Mouse (Mus musculus): ENCODE data around the gene Ppp1r21. TPM values are rescaled to one million over a fixed set of nuclear protein-coding genes. Genes with fewer than 3 reads are reported as not detected.

Gene Ppp1r21
- total RNA-seq, 2 experiments from 2014 or later: 10.1 to 10.8 TPM

GRCm38 (mm10) chr17:88614234-88614633, 84.3 kb downstream of the Ppp1r21 start:
- peak in 1 of 2 experiments; percentile 66 for DNase-seq

DNA sequence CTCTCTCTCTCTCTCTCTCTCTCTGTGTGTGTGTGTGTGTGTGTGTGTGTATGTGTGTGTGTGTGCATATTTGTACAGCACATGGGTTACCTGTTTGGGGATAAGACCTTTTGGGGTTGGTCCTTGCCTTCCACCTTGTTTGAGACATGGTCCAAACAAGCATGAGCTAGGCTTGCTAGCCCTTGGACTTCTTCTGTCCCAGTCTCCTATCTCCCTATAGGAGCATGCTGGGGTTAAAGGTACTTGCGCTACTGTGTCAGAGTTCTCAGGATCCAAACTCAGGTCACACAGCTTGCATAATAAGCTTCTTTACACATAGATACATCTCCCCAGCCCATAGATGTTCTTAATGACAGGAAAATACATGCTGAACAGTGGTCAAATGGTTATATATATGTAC, 84.8 kb downstream of the Ppp1r21 start:
- no peak for DNase-seq

GRCm38 (mm10) chr17:88615492-88616155, 85.7 kb downstream of the Ppp1r21 start:
- DNase-seq: no peak

DNA sequence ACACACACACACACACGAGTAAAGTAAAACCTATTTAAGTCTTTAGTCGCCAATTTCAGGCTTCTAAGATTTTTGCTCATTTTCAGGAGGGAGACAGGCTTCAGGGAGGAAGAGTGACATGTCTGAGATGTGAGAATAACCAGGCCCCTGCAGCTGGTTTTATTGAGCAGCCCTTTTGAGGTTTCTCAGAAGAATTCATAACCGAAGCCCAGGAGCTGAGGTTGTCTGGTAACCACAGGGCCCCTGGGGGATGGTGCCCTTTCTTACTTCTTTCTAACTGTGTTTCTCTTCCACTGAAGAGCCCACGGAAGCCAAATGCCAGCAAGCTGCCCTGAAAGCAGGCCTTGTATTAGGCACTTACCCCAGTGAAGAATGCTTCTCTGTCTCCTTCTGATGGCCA, 91.0 kb downstream of the Ppp1r21 start:
- no peak for DNase-seq

DNA sequence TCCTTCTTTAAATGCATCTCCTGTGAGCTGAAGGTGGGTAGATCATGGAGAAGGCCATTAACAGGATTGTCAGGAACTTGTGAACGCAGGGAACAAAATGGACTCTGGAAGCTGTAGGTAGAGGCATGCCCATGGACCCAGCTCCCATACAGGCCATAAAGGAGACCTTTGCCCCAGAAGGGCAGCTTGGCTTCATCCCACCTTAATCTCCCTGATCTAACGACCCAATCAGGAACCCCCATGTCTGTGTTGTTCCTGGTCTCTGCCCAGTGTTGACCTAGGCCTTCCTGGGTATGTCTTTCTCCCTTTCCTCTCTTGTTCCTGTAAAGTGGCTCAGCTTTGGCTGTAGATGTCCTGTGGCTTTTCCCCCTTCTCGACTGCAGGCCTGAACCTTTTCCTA, 91.5 kb downstream of the Ppp1r21 start:
- no peak for DNase-seq

DNA sequence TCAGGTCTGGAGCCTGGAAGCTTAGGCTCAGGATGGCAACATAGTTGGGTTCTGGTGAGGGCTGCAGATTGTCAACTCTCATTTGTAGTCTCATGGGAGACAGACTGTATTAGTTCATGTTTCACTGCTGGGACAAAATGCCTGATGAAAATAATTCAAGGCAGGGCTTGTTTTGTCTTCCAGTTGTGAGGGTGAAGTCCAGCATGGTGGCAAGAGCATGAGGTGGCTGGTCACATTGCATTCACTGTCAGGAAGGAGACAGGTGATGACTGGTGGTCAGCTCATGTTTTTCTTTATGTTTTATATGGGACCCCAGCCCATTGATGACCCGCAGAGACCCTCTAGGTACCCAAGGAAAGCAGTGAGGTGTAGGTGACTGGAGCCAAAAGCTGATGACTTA, 92.8 kb downstream of the Ppp1r21 start:
- no peak for DNase-seq

DNA sequence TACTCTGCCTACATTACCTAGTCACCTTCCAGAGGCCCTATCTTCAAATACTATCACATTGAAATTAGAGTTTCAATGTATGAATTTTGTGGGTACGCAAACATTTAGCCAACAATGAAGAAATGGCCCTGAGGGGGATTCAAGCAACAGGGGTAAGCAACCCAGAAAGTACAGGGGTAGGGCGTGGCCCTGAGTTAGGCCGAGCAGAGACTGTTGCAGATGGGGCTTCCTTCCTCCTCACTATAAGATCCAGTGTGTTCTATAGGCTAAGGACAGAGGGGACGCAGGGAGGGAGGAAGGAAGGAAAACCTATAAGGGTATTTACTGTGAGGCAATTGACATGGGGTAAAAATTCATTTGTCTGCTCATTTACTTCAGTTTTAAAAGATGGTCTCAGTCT, 94.5 kb downstream of the Ppp1r21 start:
- no peak for DNase-seq

GRCm38 (mm10) chr17:88625350-88625749, 95.4 kb downstream of the Ppp1r21 start:
- no peak for DNase-seq

- peak; percentile 31 to 36 for DNase-seq
These were observed 96.0 kb downstream of the Ppp1r21 start for GRCm38 (mm10) chr17:88625931-88626330.

GRCm38 (mm10) chr17:88626347-88626811, 96.5 kb downstream of the Ppp1r21 start:
- DNase-seq: peak; percentile 21 to 40

GRCm38 (mm10) chr17:88627150-88627549, 97.2 kb downstream of the Ppp1r21 start:
- peak; percentile 52 to 74 for DNase-seq

DNA sequence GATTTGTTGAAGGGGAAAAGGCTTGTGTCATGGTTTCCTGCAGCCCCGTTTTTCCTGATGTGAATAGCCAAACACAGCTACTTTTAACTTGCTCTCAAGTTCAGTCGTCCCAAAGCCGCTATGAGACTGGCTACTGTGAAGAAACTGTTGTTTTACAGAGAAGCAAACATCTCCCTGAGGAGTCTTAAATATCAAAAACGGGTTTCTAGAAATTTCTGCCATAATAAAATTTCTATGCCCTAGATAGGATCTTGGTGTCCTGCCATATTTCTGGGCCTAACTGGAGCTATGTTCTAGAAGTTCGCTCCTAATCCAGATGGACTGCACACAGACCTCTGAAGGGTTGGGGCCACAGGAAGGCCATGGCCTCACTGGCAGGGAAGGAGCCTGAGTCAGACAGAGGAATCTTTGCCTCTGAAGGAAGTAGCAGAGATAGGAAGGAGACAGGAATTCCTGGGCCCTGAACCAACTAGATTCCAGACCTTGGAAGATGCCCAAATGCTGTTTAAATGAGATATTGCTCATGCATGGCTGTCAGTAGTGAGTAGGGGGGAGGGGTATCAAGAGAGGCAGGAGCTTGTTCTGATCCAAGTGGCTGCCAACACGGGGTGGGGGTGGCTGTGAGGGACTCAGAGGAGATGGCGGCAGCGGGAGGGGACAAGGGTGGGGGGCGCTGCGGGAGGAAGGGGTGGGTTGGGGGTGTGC, 98.9 kb downstream of the Ppp1r21 start:
- peak; percentile 85 to 94 for DNase-seq

DNA sequence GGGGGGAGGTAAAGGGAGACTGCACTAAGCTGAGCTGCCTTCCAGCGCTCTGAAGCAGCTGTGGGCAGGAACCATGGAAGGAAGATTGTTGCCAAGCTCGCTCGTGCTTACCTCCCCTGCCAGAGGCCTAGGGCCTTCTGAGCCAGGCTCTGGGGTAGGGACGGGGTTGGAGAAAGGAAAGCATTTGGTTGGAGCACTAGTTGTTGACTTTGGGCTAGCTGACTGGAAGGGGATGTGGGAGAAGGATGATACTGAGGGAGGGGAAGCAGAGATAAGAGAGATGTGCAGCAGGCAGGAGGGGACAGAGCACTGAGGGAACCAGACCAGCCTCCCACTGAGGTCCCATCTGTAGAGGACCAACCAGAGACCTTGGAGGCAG, 99.5 kb downstream of the Ppp1r21 start:
- DNase-seq: peak; percentile 77 to 82

DNA sequence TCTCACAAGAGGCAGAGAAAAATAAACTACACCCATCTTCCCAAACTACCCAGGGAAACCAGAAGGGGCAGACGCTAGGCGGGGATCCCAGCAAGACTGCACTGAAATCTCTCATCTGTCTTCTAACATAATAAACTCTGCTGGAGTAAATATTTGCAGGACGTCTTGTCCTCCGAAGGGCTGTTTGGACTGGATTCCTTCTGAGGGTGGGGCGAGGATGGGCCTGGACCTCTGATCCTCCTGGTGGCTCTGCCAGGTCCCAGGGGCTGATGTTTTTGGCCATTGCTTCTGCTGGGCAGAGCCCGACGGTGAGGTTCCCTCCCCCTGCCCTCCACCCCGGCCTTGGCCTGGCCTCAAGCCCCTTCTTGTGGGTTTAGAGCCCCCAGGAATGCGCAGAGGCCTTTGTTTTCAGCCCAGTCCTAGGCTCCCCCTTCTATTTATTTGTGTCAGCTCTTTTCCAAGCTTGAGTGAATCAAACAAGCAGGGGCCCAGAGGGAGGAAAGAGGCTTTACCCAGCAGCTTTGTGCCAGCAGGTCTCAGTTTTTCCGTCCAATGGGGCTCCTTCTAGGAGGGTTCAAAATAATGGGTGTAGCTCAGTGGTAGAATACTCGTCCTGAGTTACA, 100.1 kb downstream of the Ppp1r21 start:
- peak; percentile 79 to 83 for DNase-seq

DNA sequence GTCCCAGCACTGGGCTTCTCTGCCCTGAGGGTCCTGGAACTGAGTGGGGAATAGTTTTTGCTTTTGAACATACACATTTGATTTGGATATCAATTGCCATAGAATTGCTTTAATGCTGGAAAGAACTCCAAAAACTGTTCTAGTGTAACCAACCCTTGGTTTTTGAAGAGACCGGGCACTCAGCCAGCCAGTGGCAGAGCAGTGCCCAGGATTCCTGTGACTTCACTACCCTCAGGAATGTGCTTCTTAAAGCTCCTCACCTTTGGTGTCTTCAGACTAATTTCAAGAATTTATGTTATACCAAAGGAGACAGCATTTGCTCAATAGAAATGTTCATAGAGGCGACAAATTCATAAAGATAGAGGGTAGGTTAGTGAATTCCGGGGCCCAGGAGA, 100.6 kb downstream of the Ppp1r21 start:
- DNase-seq: no peak

GRCm38 (mm10) chr17:88632631-88633030, 102.7 kb downstream of the Ppp1r21 start:
- no peak for DNase-seq

DNA sequence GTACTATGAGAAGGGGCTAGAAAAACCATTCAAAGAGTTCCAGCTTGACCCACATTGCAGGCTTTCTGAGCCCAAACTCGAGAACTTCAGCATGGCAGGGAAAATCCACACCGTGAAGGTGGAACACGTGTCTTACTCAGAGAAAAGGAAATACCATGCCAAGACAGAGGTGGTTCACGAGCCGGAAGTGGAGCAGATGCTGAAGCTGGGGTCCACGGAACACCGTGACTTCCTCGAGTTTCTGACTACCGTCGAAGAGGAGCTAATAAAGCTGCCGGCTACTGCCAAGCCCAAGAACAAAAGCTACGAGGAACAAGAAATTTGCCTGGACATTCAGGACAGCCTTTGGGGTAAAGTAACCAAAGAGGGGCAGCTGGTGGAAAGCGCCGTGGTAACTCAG, 106.2 kb downstream of the Ppp1r21 start:
- DNase-seq: no peak

- no peak for DNase-seq
These were observed 106.7 kb downstream of the Ppp1r21 start for GRCm38 (mm10) chr17:88636587-88636986.

Other genes starting within 250 kb of the Ppp1r21 start
- gene Foxn2, start 89.4 kb upstream of the Ppp1r21 start, total RNA-seq (2021): 1 to 10 TPM; 7.4 to 7.9 TPM
- gene Ston1, start 67.6 kb downstream of the Ppp1r21 start, total RNA-seq (2021): 10 to 100 TPM; 19.3 to 20.6 TPM
- not detected for gene Gtf2a1l, start 138.5 kb downstream of the Ppp1r21 start, total RNA-seq (2021)